Mouse (Mus musculus): ENCODE measurements around the gene Rnf213. TPM values are rescaled to one million over a fixed set of nuclear protein-coding genes. Genes with fewer than 3 reads are reported as not detected.
"Not testable (repeated sequence)": the region's sequence is repeated elsewhere in the genome, so short reads cannot be mapped to it uniquely, and the experiment has no call there.

The Rnf213 gene
- polyA plus RNA-seq, 1 experiment from 2014 or later, result 1.1 TPM

DNA sequence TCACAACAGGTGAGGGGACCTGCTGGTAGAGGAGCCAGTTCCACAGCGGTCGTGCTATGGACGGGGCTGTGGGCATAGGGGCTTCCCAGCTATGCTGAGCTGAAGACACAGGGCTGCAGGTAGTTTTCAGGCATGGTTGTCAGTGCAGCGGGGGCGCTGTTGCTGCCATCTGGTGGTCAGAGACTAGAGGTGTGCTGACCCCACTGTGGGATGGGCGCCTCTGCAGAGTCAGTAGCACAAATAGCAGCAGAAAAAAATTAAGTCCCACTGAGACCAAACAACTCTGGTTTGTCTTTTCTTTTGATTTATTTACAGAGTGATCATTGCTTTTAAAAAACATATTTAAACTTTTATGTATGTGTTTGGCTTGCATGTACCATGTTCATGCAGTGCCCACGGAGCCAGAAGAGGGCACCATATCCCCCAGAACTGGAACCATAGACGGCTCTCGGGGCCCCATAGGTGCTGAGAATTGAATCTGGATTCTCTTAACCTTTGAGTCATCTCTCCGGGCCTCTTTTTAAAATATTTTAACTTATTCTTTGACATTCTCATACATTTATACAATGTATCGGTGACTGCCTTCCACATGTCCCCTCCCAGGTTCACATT, 29.3 kb upstream of the Rnf213 start:
- no peak overlapping the region for H3K27ac ChIP-seq (replicated peaks)
- peak overlapping the region; percentile 25 for H3K4me3 ChIP-seq (replicated peaks)
- no peaks in the 10 kb centered on the region for H3K27me3 ChIP-seq (replicated peaks)
- no peaks in the 10 kb centered on the region for H3K9me3 ChIP-seq (replicated peaks)
- WGBS, result 28% methylated on average over 11 of the region's 11 CpGs
- H3K9ac ChIP-seq (replicated peaks), result no peak overlapping the region
- peak overlapping the region; percentile 52 for H3K4me2 ChIP-seq
- ATAC-seq (ENCODE audit: low FRiP score), result peak; percentile 91
- peaks cover 8% of the 10 kb centered on the region for H3K4me1 ChIP-seq
- H3K36me3 ChIP-seq, result no peaks in the 10 kb centered on the region

GRCm38 (mm10) chr11:119375425-119375824, 17.5 kb upstream of the Rnf213 start:
- Histone ChIP-seq H3K27ac (replicated peaks) (no peak overlapping the region), H3K36me3 (0 out of 2 replicates have a peak, but pooled peaks cover 5% of the 10 kb centered on the region), H3K4me1 (no peaks in the 10 kb centered on the region), H3K4me3 (replicated peaks) (no peak overlapping the region), H3K27me3 (replicated peaks) (no peaks in the 10 kb centered on the region), H3K9ac (replicated peaks) (no peak overlapping the region), H3K9me3 (replicated peaks) (no peaks in the 10 kb centered on the region), H3K4me2 (no peak overlapping the region)
- no peak for ATAC-seq (ENCODE audit: low FRiP score)
- 80% methylated on average over 6 of the region's 6 CpGs for WGBS

GRCm38 (mm10) chr11:119377326-119377725, 15.6 kb upstream of the Rnf213 start:
- no peaks in the 10 kb centered on the region for H3K4me1 ChIP-seq
- H3K9ac ChIP-seq (replicated peaks), result no peak overlapping the region
- 0 out of 2 replicates have a peak, but pooled peaks cover 5% of the 10 kb centered on the region for H3K36me3 ChIP-seq
- no peak for ATAC-seq (ENCODE audit: low FRiP score)
- WGBS, result 93% methylated on average over 11 of the region's 11 CpGs
- no peak overlapping the region for H3K4me2 ChIP-seq
- no peaks in the 10 kb centered on the region for H3K9me3 ChIP-seq (replicated peaks)
- no peaks in the 10 kb centered on the region for H3K27me3 ChIP-seq (replicated peaks)
- no peak overlapping the region for H3K27ac ChIP-seq (replicated peaks)
- no peak overlapping the region for H3K4me3 ChIP-seq (replicated peaks)

DNA sequence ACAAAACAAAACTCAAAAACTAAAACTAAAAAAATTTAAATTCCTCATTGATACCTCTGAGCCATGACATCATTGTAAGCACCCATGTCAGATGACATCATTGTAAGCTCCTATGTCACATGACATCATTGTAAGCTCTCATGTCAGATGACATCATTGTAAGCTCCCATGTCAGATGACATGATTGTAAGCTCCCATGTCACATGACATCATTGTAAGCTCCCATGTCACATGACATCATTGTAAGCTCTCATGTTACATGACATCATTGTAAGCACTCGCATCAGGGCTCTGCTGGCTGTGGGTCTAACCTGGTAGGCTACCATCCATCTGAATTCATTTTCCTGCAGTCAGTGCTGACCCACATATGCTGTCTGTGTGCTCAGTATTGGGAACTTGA, 14.3 kb upstream of the Rnf213 start:
- Histone ChIP-seq H3K27me3 (replicated peaks) (no peaks in the 10 kb centered on the region), H3K9me3 (replicated peaks) (no peaks in the 10 kb centered on the region), H3K4me2 (no peak overlapping the region), H3K27ac (replicated peaks) (no peak overlapping the region), H3K36me3 (0 out of 2 replicates have a peak, but pooled peaks cover 5% of the 10 kb centered on the region), H3K9ac (replicated peaks) (no peak overlapping the region), H3K4me3 (replicated peaks) (no peak overlapping the region), H3K4me1 (no peaks in the 10 kb centered on the region)
- 96% methylated on average over 1 of the region's 1 CpGs for WGBS
- no peak for ATAC-seq (ENCODE audit: low FRiP score)

DNA sequence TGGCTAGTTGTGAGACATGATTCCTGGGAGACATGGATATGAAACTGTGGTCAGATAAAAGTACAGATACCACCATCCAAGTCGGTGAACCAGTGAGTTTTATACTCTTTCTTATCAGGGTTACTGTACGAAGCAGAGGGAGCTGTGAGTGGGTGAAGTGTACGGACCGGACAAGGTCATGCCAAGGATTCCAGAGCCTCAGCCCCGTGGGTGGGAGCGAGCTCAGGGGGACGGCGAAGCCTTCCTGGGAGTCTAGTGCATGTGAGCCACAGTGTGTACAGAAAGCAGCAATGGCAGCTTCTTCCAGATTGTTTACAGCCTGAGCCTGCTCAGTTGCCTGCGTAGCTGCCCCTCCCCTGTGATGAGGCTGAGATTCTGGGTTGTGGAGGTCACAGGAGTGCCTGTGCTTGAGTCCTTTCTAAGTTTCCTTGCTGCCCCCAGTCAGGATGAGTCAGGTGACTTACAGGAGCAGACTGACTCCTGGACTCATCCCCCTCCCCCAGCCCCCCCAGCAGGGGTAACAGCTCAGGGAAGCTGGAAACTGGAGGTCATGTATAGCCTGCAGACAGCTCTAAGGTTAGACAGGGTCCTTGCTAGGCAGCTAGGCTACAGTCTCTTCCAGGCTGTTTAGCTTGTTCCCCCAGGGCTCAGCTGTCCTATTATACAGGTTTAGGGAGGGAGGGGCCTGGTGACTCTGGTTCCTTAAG, 11.1 kb upstream of the Rnf213 start:
- H3K4me2 ChIP-seq, result no peak overlapping the region
- H3K9ac ChIP-seq (replicated peaks), result no peak overlapping the region
- H3K36me3 ChIP-seq, result 0 out of 2 replicates have a peak, but pooled peaks cover 5% of the 10 kb centered on the region
- no peaks in the 10 kb centered on the region for H3K27me3 ChIP-seq (replicated peaks)
- no peaks in the 10 kb centered on the region for H3K4me1 ChIP-seq
- no peak overlapping the region for H3K27ac ChIP-seq (replicated peaks)
- ATAC-seq (ENCODE audit: low FRiP score), result no peak
- no peaks in the 10 kb centered on the region for H3K9me3 ChIP-seq (replicated peaks)
- no peak overlapping the region for H3K4me3 ChIP-seq (replicated peaks)
- 92% methylated on average over 9 of the region's 9 CpGs for WGBS

DNA sequence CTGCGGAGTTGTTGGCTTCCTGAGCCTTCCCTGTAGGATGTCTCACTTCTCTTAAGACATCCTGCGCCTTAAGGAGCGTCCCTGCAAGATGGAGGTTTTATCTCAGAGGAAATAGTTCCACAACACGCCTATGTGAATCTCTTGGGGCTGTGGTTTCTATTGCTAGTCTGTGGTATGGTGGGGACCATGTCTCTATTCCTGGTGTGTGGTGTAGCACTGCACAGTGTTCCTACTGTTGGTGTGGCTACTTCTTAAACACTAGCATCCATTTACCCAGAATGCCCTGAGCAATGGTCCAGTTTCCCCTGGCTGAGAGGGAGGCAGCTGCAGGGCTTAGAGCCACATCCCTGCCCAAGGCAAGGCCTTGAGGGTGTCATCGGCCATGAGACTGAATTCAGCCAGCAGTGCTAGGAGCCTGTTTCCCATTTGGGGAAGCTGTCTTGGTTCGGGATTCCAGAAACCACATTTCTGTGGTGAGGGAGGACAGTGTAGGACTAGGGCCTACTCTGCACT, 10.5 kb upstream of the Rnf213 start:
- WGBS, result 78% methylated on average over 6 of the region's 6 CpGs

DNA sequence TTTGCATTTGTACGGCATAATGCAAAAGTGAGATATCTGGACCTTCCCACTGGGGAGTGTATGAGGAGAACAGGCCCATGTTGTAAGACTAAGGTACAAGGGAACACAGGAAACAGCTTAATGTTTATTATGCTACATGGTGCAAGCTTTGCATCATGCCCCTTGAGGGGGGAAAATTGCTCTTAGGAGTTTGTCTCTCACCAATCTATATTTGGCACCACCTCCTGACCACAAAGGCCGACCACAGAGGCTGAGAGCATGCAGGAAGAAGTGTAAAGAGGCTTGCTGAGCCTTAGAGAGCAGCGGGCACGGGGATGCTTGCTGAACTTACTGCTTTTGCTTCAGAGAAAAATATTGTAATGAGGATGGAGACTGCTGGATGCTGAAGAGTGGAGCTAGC, 8.0 kb upstream of the Rnf213 start:
- no peak for ATAC-seq (ENCODE audit: low FRiP score)
- Histone ChIP-seq H3K4me3 (replicated peaks) (no peak overlapping the region), H3K9ac (replicated peaks) (no peak overlapping the region), H3K9me3 (replicated peaks) (no peaks in the 10 kb centered on the region), H3K4me2 (no peak overlapping the region), H3K4me1 (peaks cover 4% of the 10 kb centered on the region), H3K27me3 (replicated peaks) (peaks cover 20% of the 10 kb centered on the region), H3K36me3 (no peaks in the 10 kb centered on the region), H3K27ac (replicated peaks) (no peak overlapping the region)
- 82% methylated on average over 4 of the region's 4 CpGs for WGBS

More for the DNA sequence above, 10.5 kb upstream of the Rnf213 start:
- Histone ChIP-seq H3K9ac (replicated peaks) (no peak overlapping the region), H3K27ac (replicated peaks) (no peak overlapping the region), H3K27me3 (replicated peaks) (no peaks in the 10 kb centered on the region), H3K9me3 (replicated peaks) (no peaks in the 10 kb centered on the region), H3K4me3 (replicated peaks) (no peak overlapping the region), H3K4me2 (no peak overlapping the region), H3K4me1 (no peaks in the 10 kb centered on the region), H3K36me3 (0 out of 2 replicates have a peak, but pooled peaks cover 3% of the 10 kb centered on the region)
- ATAC-seq (ENCODE audit: low FRiP score), result no peak

DNA sequence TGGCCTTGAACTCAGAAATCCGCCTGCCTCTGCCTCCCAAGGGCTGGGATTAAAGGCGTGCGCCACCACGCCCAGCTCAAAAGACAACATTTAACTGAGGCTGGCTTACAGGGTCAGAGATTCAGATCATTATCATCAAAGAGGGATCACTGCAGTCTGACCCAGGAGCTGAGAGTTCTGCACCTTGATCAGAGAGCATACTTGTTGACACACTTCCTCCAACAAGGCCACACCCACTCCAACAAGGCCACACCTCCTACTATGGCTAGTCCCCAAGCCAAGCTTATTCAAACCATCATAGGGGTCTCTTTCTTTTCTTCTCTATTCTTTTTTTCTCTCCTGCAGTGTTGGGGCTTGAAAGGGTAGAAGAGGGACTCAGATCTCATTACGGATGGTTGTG, 6.6 kb upstream of the Rnf213 start:
- peaks cover 34% of the 10 kb centered on the region for H3K27me3 ChIP-seq (replicated peaks)
- no peaks in the 10 kb centered on the region for H3K36me3 ChIP-seq
- H3K9ac ChIP-seq (replicated peaks), result no peak overlapping the region
- ATAC-seq (ENCODE audit: low FRiP score), result no peak
- 95% methylated on average over 5 of the region's 5 CpGs for WGBS
- no peak overlapping the region for H3K4me3 ChIP-seq (replicated peaks)
- H3K27ac ChIP-seq (replicated peaks), result no peak overlapping the region
- H3K4me1 ChIP-seq, result peaks cover 15% of the 10 kb centered on the region
- H3K9me3 ChIP-seq (replicated peaks), result no peaks in the 10 kb centered on the region
- no peak overlapping the region for H3K4me2 ChIP-seq

- not testable (repeated sequence) for H3K4me2 ChIP-seq; ATAC-seq (ENCODE audit: low FRiP score); H3K36me3 ChIP-seq; H3K9me3 ChIP-seq (replicated peaks); H3K4me3 ChIP-seq (replicated peaks); H3K27ac ChIP-seq (replicated peaks); H3K9ac ChIP-seq (replicated peaks)
- Histone ChIP-seq H3K27me3 (replicated peaks) (peaks cover 43% of the 10 kb centered on the region), H3K4me1 (peaks cover 18% of the 10 kb centered on the region)
- 29% methylated on average over 3 of the region's 3 CpGs for WGBS
Measured at GRCm38 (mm10) chr11:119387273-119387672, 5.6 kb upstream of the Rnf213 start.

GRCm38 (mm10) chr11:119389851-119390270, 3.0 kb upstream of the Rnf213 start:
- peak overlapping the region; percentile 64 for H3K27ac ChIP-seq (replicated peaks)

GRCm38 (mm10) chr11:119390271-119391231, 2.3 kb upstream of the Rnf213 start:
- peak overlapping the region; percentile 60 for H3K9ac ChIP-seq (replicated peaks)
- peak; percentile 50; the same call in 1 of the 2 replicates for ATAC-seq (ENCODE audit: low FRiP score)
- peak overlapping the region; percentile 56 for H3K4me3 ChIP-seq (replicated peaks)
- H3K9me3 ChIP-seq (replicated peaks), result no peaks in the 10 kb centered on the region
- H3K36me3 ChIP-seq, result no peaks in the 10 kb centered on the region
- WGBS, result 2% methylated on average over 53 of the region's 53 CpGs
- peaks cover 27% of the 10 kb centered on the region for H3K4me1 ChIP-seq
- peak overlapping the region; percentile 64 for H3K27ac ChIP-seq (replicated peaks)
- H3K4me2 ChIP-seq, result peak overlapping the region; percentile 98
- peaks cover 74% of the 10 kb centered on the region for H3K27me3 ChIP-seq (replicated peaks)

More at GRCm38 (mm10) chr11:119389851-119390270, 3.0 kb upstream of the Rnf213 start:
- Histone ChIP-seq H3K4me3 (replicated peaks) (peak overlapping the region; percentile 56), H3K9ac (replicated peaks) (peak overlapping the region; percentile 60), H3K27me3 (replicated peaks) (peaks cover 67% of the 10 kb centered on the region), H3K36me3 (no peaks in the 10 kb centered on the region), H3K4me1 (peaks cover 27% of the 10 kb centered on the region), H3K9me3 (replicated peaks) (no peaks in the 10 kb centered on the region), H3K4me2 (peak overlapping the region; percentile 98)
- ATAC-seq (ENCODE audit: low FRiP score), result peak; percentile 50
- WGBS, result under 1% methylated on average over 35 of the region's 35 CpGs
